Mouse (Mus musculus) ES-Bruce4 (cell line): ENCODE data around the gene Mt3.

ENCODE experiments used
- CTCF ChIP-seq: IDR thresholded peaks from one replicate; pipeline ENCODE4 v1.8.1; 2011; ENCODE audit warnings: low read depth, low read length
- EP300 ChIP-seq: IDR thresholded peaks from 2 replicates; pipeline ENCODE4 v1.6.1; 2011; ENCODE audit warnings: low read depth, low read length; ENCODE audit not compliant: insufficient read depth
- POLR2A ChIP-seq: IDR thresholded peaks from one replicate; pipeline ENCODE4 v1.8.1; 2011; ENCODE audit warnings: low read length; ENCODE audit not compliant: insufficient read depth

GRCm38 (mm10) chr8:94152513-94153300, at the start of gene Mt3:
- TF ChIP-seq POLR2A: no peak
- peak; percentile 9 for TF ChIP-seq CTCF
- no peak for TF ChIP-seq EP300
